Mouse (Mus musculus) liver, embryonic 13.5 days (tissue): ENCODE data around the gene Pcif1. TPM values are rescaled to one million over a fixed set of nuclear protein-coding genes. Genes with fewer than 3 reads are reported as not detected.

Experiments used
- ATAC-seq: fragments of 200-750 bp; cut with Nextera tagmentation; 2 replicates; pipeline ENCODE4 v1.8.0; 2017; ENCODE audit warnings: low read depth, mild to moderate bottlenecking, moderate number of reproducible peaks, moderate library complexity
- DNase-seq: peaks from one replicate; pipeline ENCODE4 v3.0.0; 2022
- H3K27ac ChIP-seq: fragments of 300-500 bp; sonication (generic); 2 replicates; pipeline ENCODE4 v1.5.1; 2015; ENCODE audit warnings: moderate library complexity, mild to moderate bottlenecking, inconsistent platforms
- H3K27me3 ChIP-seq: fragments of 300-500 bp; sonication (generic); 2 replicates; pipeline ENCODE4 v1.6.1; 2015; ENCODE audit warnings: mild to moderate bottlenecking, inconsistent platforms
- H3K36me3 ChIP-seq: fragments of 300-500 bp; sonication (generic); 2 replicates; pipeline ENCODE4 v1.6.1; 2015; ENCODE audit warnings: mild to moderate bottlenecking, inconsistent platforms
- H3K4me1 ChIP-seq: fragments of 300-500 bp; sonication (generic); replicated peaks from 2 replicates; pipeline ENCODE4 v1.6.1; 2015; ENCODE audit warnings: inconsistent platforms
- H3K4me2 ChIP-seq: fragments of 300-500 bp; sonication (generic); 2 replicates; pipeline ENCODE4 v1.6.1; 2015; ENCODE audit warnings: inconsistent platforms, mild to moderate bottlenecking, moderate library complexity
- H3K4me3 ChIP-seq: fragments of 300-500 bp; sonication (generic); replicated peaks from 2 replicates; pipeline ENCODE4 v1.5.1; 2015; ENCODE audit warnings: mild to moderate bottlenecking, inconsistent platforms
- H3K9ac ChIP-seq: fragments of 300-500 bp; sonication (generic); 2 replicates; pipeline ENCODE4 v1.6.1; 2015; ENCODE audit warnings: mild to moderate bottlenecking, inconsistent platforms
- H3K9me3 ChIP-seq: fragments of 300-500 bp; sonication (generic); replicated peaks from 2 replicates; pipeline ENCODE4 v1.6.1; 2016; ENCODE audit warnings: inconsistent platforms
- WGBS: fragments of 180-500 bp; shearing (Covaris S2); methylation state at CpG from one replicate; pipeline ENCODE4 v1.1.7; 2015; ENCODE audit not compliant: insufficient replicate concordance; 5-methylcytosine and 5-hydroxymethylcytosine counted together
- polyA plus RNA-seq: library from polyadenylated mRNA; unstranded; fragments of >200 nt; fragmentation: Nextera tagmentation; extraction: Ambion mirVana; gene quantifications from 2 replicates; pipeline ENCODE4 v1.2.1, GENCODE M21; 2015

The Pcif1 gene
- polyA plus RNA-seq, 1 experiment from 2014 or later, result 48.3 TPM

DNA sequence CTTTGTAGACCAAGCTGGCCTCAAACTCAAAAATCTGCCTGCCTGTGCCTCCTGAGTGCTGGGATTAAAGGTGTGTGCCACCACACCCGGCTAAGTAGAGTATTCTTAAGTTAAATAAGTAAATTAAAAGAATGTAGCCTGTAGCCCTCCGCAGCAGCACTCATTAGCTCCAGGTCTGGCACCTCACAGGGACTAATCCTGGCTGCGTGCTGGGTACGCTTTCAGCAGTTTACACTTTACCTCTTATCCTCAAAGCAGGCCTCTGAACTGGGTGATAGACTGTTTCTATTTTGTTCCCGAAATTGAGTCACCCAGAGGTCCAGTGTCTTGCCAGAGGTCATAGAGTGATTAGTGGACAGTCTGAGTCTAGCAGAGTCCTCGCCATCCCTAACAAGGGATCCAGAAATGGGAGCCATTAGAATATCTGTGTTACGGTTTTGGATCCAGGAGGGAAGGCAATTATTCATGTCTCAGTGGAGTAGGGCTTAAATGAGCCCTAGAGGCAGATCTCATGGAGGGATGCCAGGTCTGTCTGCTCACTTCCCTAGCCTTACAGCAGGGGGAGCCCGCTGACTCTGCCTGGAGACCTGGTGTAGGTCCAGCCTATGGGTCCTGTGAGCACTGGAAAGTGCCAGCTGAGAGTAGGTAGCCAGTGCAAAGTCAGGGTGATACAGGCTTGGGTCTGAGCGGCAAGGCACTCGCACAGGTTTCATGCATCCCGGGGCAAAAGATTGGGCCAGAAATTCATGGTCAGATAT is 45.2 kb downstream of the Pcif1 start:
- no peaks in the 10 kb centered on the region for H3K4me1 ChIP-seq
- H3K9ac ChIP-seq, result no peak overlapping the region
- H3K36me3 ChIP-seq, result peaks cover 5% of the 10 kb centered on the region; the same call in 1 of the 2 replicates
- ATAC-seq (peak; percentile 57; the same call in 1 of the 2 replicates), DNase-seq (peak; percentile 56)
- no peak overlapping the region for H3K4me3 ChIP-seq
- H3K27ac ChIP-seq, result no peak overlapping the region
- WGBS, result 34% methylated on average over 11 of the region's 11 CpGs
- H3K27me3 ChIP-seq, result peaks cover 19% of the 10 kb centered on the region
- H3K9me3 ChIP-seq, result no peaks in the 10 kb centered on the region
- no peak overlapping the region for H3K4me2 ChIP-seq

DNA sequence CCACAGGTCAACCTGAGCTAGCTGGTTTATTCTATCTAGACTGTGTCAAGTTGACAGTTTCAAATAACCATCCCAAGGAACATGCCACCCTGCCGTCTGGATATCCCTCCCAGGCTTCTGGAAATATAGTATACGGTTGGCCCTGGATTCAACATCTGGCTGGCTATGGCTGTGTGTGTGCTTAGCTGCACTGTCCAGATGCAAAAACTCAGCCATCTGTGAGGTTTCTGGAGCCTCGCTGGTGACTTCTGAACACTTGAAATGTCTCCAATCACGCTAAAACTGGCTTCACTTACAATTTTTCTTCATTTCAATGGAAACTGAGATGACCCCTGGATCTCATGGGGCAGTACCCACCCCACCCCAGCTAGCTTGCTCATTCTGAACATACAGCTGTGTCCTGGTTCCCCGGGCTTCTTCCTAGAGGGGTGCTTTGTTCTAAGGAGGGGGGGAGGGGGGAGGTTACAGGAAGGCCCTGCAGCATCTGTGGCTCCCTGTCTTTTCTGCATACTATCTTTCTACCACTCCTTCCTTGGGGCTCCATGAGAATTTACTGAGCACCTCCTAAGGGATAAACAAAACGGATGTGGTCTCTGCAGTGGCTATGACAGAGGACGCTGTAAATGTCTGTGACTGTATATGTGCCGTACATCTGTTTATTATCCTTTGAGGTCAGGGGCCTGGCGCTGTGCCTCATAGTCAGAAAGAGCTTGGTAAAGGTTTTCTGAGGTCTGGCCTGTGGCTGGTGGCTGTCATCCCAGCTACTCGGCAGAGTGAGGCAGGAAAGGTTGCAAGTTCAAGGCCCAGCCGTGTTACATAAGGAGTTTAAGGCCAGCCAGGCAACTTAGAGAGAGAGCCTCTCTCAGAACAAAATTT is 51.8 kb downstream of the Pcif1 start:
- H3K9me3 ChIP-seq, result no peaks in the 10 kb centered on the region
- 47% methylated on average over 11 of the region's 11 CpGs for WGBS
- H3K4me1 ChIP-seq, result no peaks in the 10 kb centered on the region
- H3K27ac ChIP-seq, result no peak overlapping the region
- ATAC-seq (no peak), DNase-seq (no peak)
- H3K36me3 ChIP-seq, result no peaks in the 10 kb centered on the region
- H3K4me3 ChIP-seq, result no peak overlapping the region
- H3K9ac ChIP-seq, result no peak overlapping the region
- H3K27me3 ChIP-seq, result peaks cover 66% of the 10 kb centered on the region
- H3K4me2 ChIP-seq, result no peak overlapping the region

- DNase-seq, result no peak
- WGBS, result 24% methylated on average over 10 of the region's 10 CpGs
- ATAC-seq, result no peak
Measured at GRCm38 (mm10) chr2:164933534-164933933, 54.4 kb downstream of the Pcif1 start.

GRCm38 (mm10) chr2:164935991-164936390 is 56.9 kb downstream of the Pcif1 start:
- H3K4me3 ChIP-seq, result no peak overlapping the region
- ATAC-seq, result no peak
- no peaks in the 10 kb centered on the region for H3K9me3 ChIP-seq
- H3K27ac ChIP-seq, result no peak overlapping the region
- H3K4me2 ChIP-seq, result no peak overlapping the region
- no peak for DNase-seq
- peaks cover 12% of the 10 kb centered on the region for H3K4me1 ChIP-seq
- H3K36me3 ChIP-seq, result no peaks in the 10 kb centered on the region
- no peak overlapping the region for H3K9ac ChIP-seq
- WGBS, result 58% methylated on average over 4 of the region's 4 CpGs
- peaks cover 89% of the 10 kb centered on the region for H3K27me3 ChIP-seq

More at GRCm38 (mm10) chr2:164933534-164933933, 54.4 kb downstream of the Pcif1 start:
- H3K9ac ChIP-seq, result no peak overlapping the region
- H3K4me3 ChIP-seq, result no peak overlapping the region
- H3K27me3 ChIP-seq, result peaks cover 78% of the 10 kb centered on the region
- H3K36me3 ChIP-seq, result no peaks in the 10 kb centered on the region
- H3K4me1 ChIP-seq, result peaks cover 6% of the 10 kb centered on the region
- H3K9me3 ChIP-seq, result no peaks in the 10 kb centered on the region
- no peak overlapping the region for H3K4me2 ChIP-seq
- no peak overlapping the region for H3K27ac ChIP-seq

- H3K9me3 ChIP-seq, result no peaks in the 10 kb centered on the region
- H3K36me3 ChIP-seq, result no peaks in the 10 kb centered on the region
- H3K4me2 ChIP-seq, result peak overlapping the region; percentile 50
- H3K4me1 ChIP-seq, result peaks cover 12% of the 10 kb centered on the region
- DNase-seq (no peak), ATAC-seq (peak; percentile 57; the same call in 1 of the 2 replicates)
- no peak overlapping the region for H3K9ac ChIP-seq
- WGBS, result 4% methylated on average over 39 of the region's 39 CpGs
- no peak overlapping the region for H3K27ac ChIP-seq
- peaks cover 86% of the 10 kb centered on the region for H3K27me3 ChIP-seq
- peak overlapping the region; percentile 30 for H3K4me3 ChIP-seq
Measured at GRCm38 (mm10) chr2:164938146-164939091, 59.3 kb downstream of the Pcif1 start.

DNA sequence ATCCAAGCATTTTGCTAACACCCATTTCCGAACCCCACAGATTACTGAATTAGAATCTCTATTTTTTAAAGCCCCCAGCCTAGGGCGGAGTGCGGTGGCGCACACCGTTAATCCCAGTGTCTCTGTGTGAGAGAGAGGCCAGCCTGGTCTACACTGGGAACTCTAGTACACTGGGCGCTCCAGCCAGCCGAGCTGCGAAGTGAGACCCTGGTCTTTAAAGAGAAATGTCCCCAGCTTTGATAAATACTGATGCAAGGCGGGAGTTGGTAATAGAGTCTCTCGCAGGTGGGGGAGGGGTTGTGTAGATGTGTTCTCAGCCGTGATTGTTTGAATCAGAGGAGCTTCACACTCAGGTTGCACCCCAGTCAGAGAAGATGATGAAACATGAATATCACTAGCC is 60.0 kb downstream of the Pcif1 start:
- no peak overlapping the region for H3K27ac ChIP-seq
- DNase-seq (no peak), ATAC-seq (no peak)
- peaks cover 89% of the 10 kb centered on the region for H3K27me3 ChIP-seq
- H3K36me3 ChIP-seq, result no peaks in the 10 kb centered on the region
- no peak overlapping the region for H3K9ac ChIP-seq
- peaks cover 12% of the 10 kb centered on the region for H3K4me1 ChIP-seq
- no peaks in the 10 kb centered on the region for H3K9me3 ChIP-seq
- peak overlapping the region; percentile 30 for H3K4me3 ChIP-seq
- 6% methylated on average over 11 of the region's 11 CpGs for WGBS
- peak overlapping the region; percentile 50 for H3K4me2 ChIP-seq

- H3K4me2 ChIP-seq, result no peak within 1 kb of the TSS
- H3K9ac ChIP-seq, result no peak within 1 kb of the TSS
- 16% methylated on average over 10 of the region's 10 CpGs for WGBS
- DNase-seq (no peak), ATAC-seq (no peak)
- H3K4me1 ChIP-seq, result peaks cover 12% of the 10 kb centered on the region
- H3K27ac ChIP-seq, result no peak within 1 kb of the TSS
- H3K27me3 ChIP-seq, result peaks cover 89% of the 10 kb centered on the region
- no peaks in the 10 kb centered on the region for H3K9me3 ChIP-seq
- H3K36me3 ChIP-seq, result no peaks in the 10 kb centered on the region
- no peak within 1 kb of the TSS for H3K4me3 ChIP-seq
Measured at GRCm38 (mm10) chr2:164940140-164940830, 61.2 kb downstream of the Pcif1 start, which contains the start of gene Mmp9. Gene Mmp9, plus strand, starts transcription at chr2:164940780.

DNA sequence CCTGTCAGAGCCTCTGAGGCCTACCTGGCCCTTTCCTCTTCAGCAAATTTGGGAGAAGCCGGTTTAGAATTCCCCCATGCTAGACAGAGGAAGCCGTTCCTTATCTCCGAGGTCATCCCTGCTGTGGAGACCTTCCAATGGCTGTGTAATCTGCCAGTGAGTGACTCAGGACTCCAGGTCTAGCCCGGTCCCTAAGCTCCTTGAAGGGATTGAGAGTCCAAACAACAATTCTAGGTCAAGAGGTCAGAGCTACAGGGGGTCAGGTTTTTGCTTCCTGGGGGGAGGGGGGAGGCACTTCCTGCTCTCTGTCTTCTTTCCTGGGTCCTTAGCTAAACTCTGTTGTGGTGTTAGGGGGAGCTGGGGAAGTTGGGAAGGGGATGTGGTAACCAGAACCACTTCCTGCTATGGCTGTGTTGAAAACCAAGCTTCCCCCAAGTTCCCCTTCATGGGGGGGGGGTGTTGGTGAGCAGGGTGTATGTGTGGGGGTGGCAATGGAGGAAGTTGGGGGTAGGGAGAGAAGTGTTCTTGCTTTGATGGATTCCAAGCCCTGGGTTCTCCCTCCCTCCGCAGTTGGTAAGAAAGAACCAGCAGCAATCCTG is 63.7 kb downstream of the Pcif1 start:
- H3K27me3 ChIP-seq, result peaks cover 87% of the 10 kb centered on the region

More for the DNA sequence above, 63.7 kb downstream of the Pcif1 start:
- ATAC-seq (peak; percentile 30; the same call in 1 of the 2 replicates), DNase-seq (no peak)
- no peak overlapping the region for H3K9ac ChIP-seq
- H3K36me3 ChIP-seq, result no peaks in the 10 kb centered on the region
- H3K9me3 ChIP-seq, result no peaks in the 10 kb centered on the region
- H3K4me2 ChIP-seq, result no peak overlapping the region
- 3% methylated on average over 5 of the region's 5 CpGs for WGBS
- H3K4me3 ChIP-seq, result no peak overlapping the region
- H3K4me1 ChIP-seq, result peaks cover 12% of the 10 kb centered on the region
- H3K27ac ChIP-seq, result no peak overlapping the region
